Mouse (Mus musculus): ENCODE data around the gene Dppa3. TPM values are rescaled to one million over a fixed set of nuclear protein-coding genes. Genes with fewer than 3 reads are reported as not detected.
"Not testable (repeated sequence)": the region's sequence is repeated elsewhere in the genome, so short reads cannot be mapped to it uniquely, and the experiment has no call there.

The Dppa3 gene
- polyA plus RNA-seq, 1 experiment from 2014 or later, result not detected

- H3K36me3 ChIP-seq (ENCODE audit: control insufficient read depth, insufficient read depth, low read length), result no peaks in the 10 kb centered on the region
- no peak overlapping the region for H3K27ac ChIP-seq (ENCODE audit: low read depth)
- no peak for ATAC-seq (replicated peaks; ENCODE audit: low FRiP score, low TSS enrichment, low read depth)
- WGBS, result 64% methylated on average over 5 of the region's 5 CpGs
- 0 out of 2 replicates have a peak, but pooled peaks cover 4% of the 10 kb centered on the region for H3K27me3 ChIP-seq (replicated peaks; ENCODE audit: control insufficient read depth, insufficient read depth, low read length)
- no peak overlapping the region for H3K9ac ChIP-seq (ENCODE audit: low read length)
- no peak overlapping the region for H3K4me2 ChIP-seq (ENCODE audit: low read length)
- H3K4me1 ChIP-seq (replicated peaks; ENCODE audit: control insufficient read depth, insufficient read depth, low read length), result no peaks in the 10 kb centered on the region
- no peak for DNase-seq (ENCODE audit: low spot score)
- no peak overlapping the region for H3K4me3 ChIP-seq (ENCODE audit: low read depth, low read length)
- H3K9me3 ChIP-seq (ENCODE audit: control insufficient read depth, low read length), result no peaks in the 10 kb centered on the region
Observed at GRCm38 (mm10) chr6:122624480-122624879, 1.7 kb upstream of the Dppa3 start.

GRCm38 (mm10) chr6:122625156-122625555 lies 1.1 kb upstream of the Dppa3 start:
- Histone ChIP-seq H3K4me1 (replicated peaks; ENCODE audit: control insufficient read depth, insufficient read depth, low read length) (no peaks in the 10 kb centered on the region), H3K27me3 (replicated peaks; ENCODE audit: control insufficient read depth, insufficient read depth, low read length) (0 out of 2 replicates have a peak, but pooled peaks cover 4% of the 10 kb centered on the region), H3K27ac (ENCODE audit: low read depth) (no peak overlapping the region), H3K36me3 (ENCODE audit: control insufficient read depth, insufficient read depth, low read length) (no peaks in the 10 kb centered on the region), H3K9me3 (ENCODE audit: control insufficient read depth, low read length) (no peaks in the 10 kb centered on the region), H3K4me3 (ENCODE audit: low read depth, low read length) (no peak overlapping the region), H3K9ac (ENCODE audit: low read length) (no peak overlapping the region), H3K4me2 (ENCODE audit: low read length) (no peak overlapping the region)
- WGBS, result 77% methylated on average over 4 of the region's 4 CpGs
- DNase-seq (ENCODE audit: low spot score) (no peak), ATAC-seq (replicated peaks; ENCODE audit: low FRiP score, low TSS enrichment, low read depth) (no peak)

GRCm38 (mm10) chr6:122627469-122628108 lies 1.4 kb downstream of the Dppa3 start:
- H3K27ac ChIP-seq (ENCODE audit: low read depth), result no peak overlapping the region
- H3K9me3 ChIP-seq (ENCODE audit: control insufficient read depth, low read length), result no peaks in the 10 kb centered on the region
- peak overlapping the region; percentile 8; the same call in 1 of the 2 replicates for H3K4me3 ChIP-seq (ENCODE audit: low read depth, low read length)
- H3K36me3 ChIP-seq (ENCODE audit: control insufficient read depth, insufficient read depth, low read length), result no peaks in the 10 kb centered on the region
- H3K4me1 ChIP-seq (replicated peaks; ENCODE audit: control insufficient read depth, insufficient read depth, low read length), result no peaks in the 10 kb centered on the region
- ATAC-seq (replicated peaks; ENCODE audit: low FRiP score, low TSS enrichment, low read depth) (no peak), DNase-seq (ENCODE audit: low spot score) (peak; percentile 52)
- H3K4me2 ChIP-seq (ENCODE audit: low read length), result peak overlapping the region; percentile 46
- WGBS, result 35% methylated on average over 20 of the region's 20 CpGs
- no peak overlapping the region for H3K9ac ChIP-seq (ENCODE audit: low read length)
- 0 out of 2 replicates have a peak, but pooled peaks cover 4% of the 10 kb centered on the region for H3K27me3 ChIP-seq (replicated peaks; ENCODE audit: control insufficient read depth, insufficient read depth, low read length)

GRCm38 (mm10) chr6:122633411-122633810 lies 7.2 kb downstream of the Dppa3 start:
- no peaks in the 10 kb centered on the region for H3K27me3 ChIP-seq (replicated peaks; ENCODE audit: control insufficient read depth, insufficient read depth, low read length)
- ATAC-seq (replicated peaks; ENCODE audit: low FRiP score, low TSS enrichment, low read depth) (no peak), DNase-seq (ENCODE audit: low spot score) (no peak)

GRCm38 (mm10) chr6:122635315-122635714 lies 9.1 kb downstream of the Dppa3 start:
- no peak overlapping the region for H3K27ac ChIP-seq (ENCODE audit: low read depth)
- no peak for DNase-seq (ENCODE audit: low spot score)
- WGBS, result 84% methylated on average over 7 of the region's 7 CpGs
- H3K27me3 ChIP-seq (replicated peaks; ENCODE audit: control insufficient read depth, insufficient read depth, low read length), result no peaks in the 10 kb centered on the region
- H3K4me2 ChIP-seq (ENCODE audit: low read length), result no peak overlapping the region
- no peaks in the 10 kb centered on the region for H3K9me3 ChIP-seq (ENCODE audit: control insufficient read depth, low read length)
- no peak for ATAC-seq (replicated peaks; ENCODE audit: low FRiP score, low TSS enrichment, low read depth)
- no peak overlapping the region for H3K4me3 ChIP-seq (ENCODE audit: low read depth, low read length)
- H3K36me3 ChIP-seq (ENCODE audit: control insufficient read depth, insufficient read depth, low read length), result no peaks in the 10 kb centered on the region
- no peak overlapping the region for H3K9ac ChIP-seq (ENCODE audit: low read length)
- no peaks in the 10 kb centered on the region for H3K4me1 ChIP-seq (replicated peaks; ENCODE audit: control insufficient read depth, insufficient read depth, low read length)

More at GRCm38 (mm10) chr6:122633411-122633810, 7.2 kb downstream of the Dppa3 start:
- Histone ChIP-seq H3K36me3 (ENCODE audit: control insufficient read depth, insufficient read depth, low read length) (no peaks in the 10 kb centered on the region), H3K4me3 (ENCODE audit: low read depth, low read length) (no peak overlapping the region), H3K9me3 (ENCODE audit: control insufficient read depth, low read length) (no peaks in the 10 kb centered on the region), H3K9ac (ENCODE audit: low read length) (no peak overlapping the region), H3K4me1 (replicated peaks; ENCODE audit: control insufficient read depth, insufficient read depth, low read length) (no peaks in the 10 kb centered on the region), H3K27ac (ENCODE audit: low read depth) (no peak overlapping the region), H3K4me2 (ENCODE audit: low read length) (no peak overlapping the region)
- 45% methylated on average over 9 of the region's 9 CpGs for WGBS

GRCm38 (mm10) chr6:122636666-122637065 lies 10.5 kb downstream of the Dppa3 start:
- no peak overlapping the region for H3K4me3 ChIP-seq (ENCODE audit: low read depth, low read length)
- no peak overlapping the region for H3K4me2 ChIP-seq (ENCODE audit: low read length)
- H3K9me3 ChIP-seq (ENCODE audit: control insufficient read depth, low read length), result no peaks in the 10 kb centered on the region
- no peaks in the 10 kb centered on the region for H3K4me1 ChIP-seq (replicated peaks; ENCODE audit: control insufficient read depth, insufficient read depth, low read length)
- DNase-seq (ENCODE audit: low spot score) (no peak), ATAC-seq (replicated peaks; ENCODE audit: low FRiP score, low TSS enrichment, low read depth) (no peak)
- 74% methylated on average over 3 of the region's 3 CpGs for WGBS
- H3K36me3 ChIP-seq (ENCODE audit: control insufficient read depth, insufficient read depth, low read length), result no peaks in the 10 kb centered on the region
- H3K9ac ChIP-seq (ENCODE audit: low read length), result no peak overlapping the region
- no peak overlapping the region for H3K27ac ChIP-seq (ENCODE audit: low read depth)
- H3K27me3 ChIP-seq (replicated peaks; ENCODE audit: control insufficient read depth, insufficient read depth, low read length), result no peaks in the 10 kb centered on the region

- WGBS, result 77% methylated on average over 4 of the region's 4 CpGs
Observed at GRCm38 (mm10) chr6:122637566-122637965, 11.4 kb downstream of the Dppa3 start.

GRCm38 (mm10) chr6:122644196-122644595 lies 18.0 kb downstream of the Dppa3 start:
- not testable (repeated sequence) for H3K4me1 ChIP-seq (replicated peaks; ENCODE audit: control insufficient read depth, insufficient read depth, low read length); H3K9me3 ChIP-seq (ENCODE audit: control insufficient read depth, low read length); H3K9ac ChIP-seq (ENCODE audit: low read length); H3K4me3 ChIP-seq (ENCODE audit: low read depth, low read length); ATAC-seq (replicated peaks; ENCODE audit: low FRiP score, low TSS enrichment, low read depth); DNase-seq (ENCODE audit: low spot score); H3K4me2 ChIP-seq (ENCODE audit: low read length); H3K27me3 ChIP-seq (replicated peaks; ENCODE audit: control insufficient read depth, insufficient read depth, low read length); H3K36me3 ChIP-seq (ENCODE audit: control insufficient read depth, insufficient read depth, low read length); H3K27ac ChIP-seq (ENCODE audit: low read depth)
- WGBS, result 94% methylated on average over 18 of the region's 21 CpGs

More at GRCm38 (mm10) chr6:122637566-122637965, 11.4 kb downstream of the Dppa3 start:
- H3K27ac ChIP-seq (ENCODE audit: low read depth); H3K9ac ChIP-seq (ENCODE audit: low read length); ATAC-seq (replicated peaks; ENCODE audit: low FRiP score, low TSS enrichment, low read depth); H3K27me3 ChIP-seq (replicated peaks; ENCODE audit: control insufficient read depth, insufficient read depth, low read length); H3K36me3 ChIP-seq (ENCODE audit: control insufficient read depth, insufficient read depth, low read length); H3K4me2 ChIP-seq (ENCODE audit: low read length); DNase-seq (ENCODE audit: low spot score); H3K4me1 ChIP-seq (replicated peaks; ENCODE audit: control insufficient read depth, insufficient read depth, low read length); H3K9me3 ChIP-seq (ENCODE audit: control insufficient read depth, low read length); H3K4me3 ChIP-seq (ENCODE audit: low read depth, low read length): not testable (repeated sequence)

- no peaks in the 10 kb centered on the region for H3K36me3 ChIP-seq (ENCODE audit: control insufficient read depth, insufficient read depth, low read length)
- no peak overlapping the region for H3K4me3 ChIP-seq (ENCODE audit: low read depth, low read length)
- H3K4me2 ChIP-seq (ENCODE audit: low read length), result no peak overlapping the region
- WGBS, result 80% methylated on average over 3 of the region's 3 CpGs
- no peak overlapping the region for H3K27ac ChIP-seq (ENCODE audit: low read depth)
- no peak for DNase-seq (ENCODE audit: low spot score)
- no peak for ATAC-seq (replicated peaks; ENCODE audit: low FRiP score, low TSS enrichment, low read depth)
- no peaks in the 10 kb centered on the region for H3K9me3 ChIP-seq (ENCODE audit: control insufficient read depth, low read length)
- H3K27me3 ChIP-seq (replicated peaks; ENCODE audit: control insufficient read depth, insufficient read depth, low read length), result no peaks in the 10 kb centered on the region
- H3K9ac ChIP-seq (ENCODE audit: low read length), result no peak overlapping the region
- H3K4me1 ChIP-seq (replicated peaks; ENCODE audit: control insufficient read depth, insufficient read depth, low read length), result no peaks in the 10 kb centered on the region
Observed at GRCm38 (mm10) chr6:122649903-122650302, 23.7 kb downstream of the Dppa3 start.

Measured in intestine, embryonic 14.5 days (tissue).